Mouse (Mus musculus) midbrain, postnatal 0 days (tissue): Measurements from ENCODE around the gene Galnt2. TPM values are rescaled to one million over a fixed set of nuclear protein-coding genes. Genes with fewer than 3 reads are reported as not detected.

Source experiments
- ATAC-seq: fragments of 200-750 bp; cut with Nextera tagmentation; 2 replicates; pipeline ENCODE4 v1.8.0; 2017; ENCODE audit warnings: moderate number of reproducible peaks, mild to moderate bottlenecking, moderate TSS enrichment, moderate library complexity; ENCODE audit not compliant: low FRiP score
- DNase-seq: peaks from one replicate; pipeline ENCODE4 v3.0.0-alpha.2; 2015; ENCODE audit warnings: low spot score
- H3K27ac ChIP-seq: fragments of 300-500 bp; sonication (generic); 2 replicates; pipeline ENCODE4 v1.5.1; 2014; ENCODE audit warnings: low read depth, mild to moderate bottlenecking, low read length, mixed read lengths
- H3K27me3 ChIP-seq: fragments of 300-500 bp; sonication (generic); 2 replicates; pipeline ENCODE4 v1.6.1; 2014; ENCODE audit warnings: low read length, control low read depth, mixed read lengths; ENCODE audit not compliant: insufficient read depth
- H3K36me3 ChIP-seq: fragments of 300-500 bp; sonication (generic); 2 replicates; pipeline ENCODE4 v1.6.1; 2014; ENCODE audit warnings: low read length, control low read depth, mixed read lengths; ENCODE audit not compliant: insufficient read depth
- H3K4me1 ChIP-seq: fragments of 300-500 bp; sonication (generic); 2 replicates; pipeline ENCODE4 v1.6.1; 2014; ENCODE audit warnings: mild to moderate bottlenecking, control low read depth, antibody characterized with exemption, low read length, mixed read lengths; ENCODE audit not compliant: insufficient read depth
- H3K4me2 ChIP-seq: fragments of 300-500 bp; sonication (generic); 2 replicates; pipeline ENCODE4 v1.6.1; 2014; ENCODE audit warnings: low read depth, mild to moderate bottlenecking, low read length, mixed read lengths; ENCODE audit not compliant: poor library complexity, severe bottlenecking
- H3K4me3 ChIP-seq: fragments of 300-500 bp; sonication (generic); 2 replicates; pipeline ENCODE4 v1.5.1; 2014; ENCODE audit warnings: low read depth, mild to moderate bottlenecking, low read length, moderate library complexity
- H3K9ac ChIP-seq: fragments of 300-500 bp; sonication (generic); replicated peaks from 2 replicates; pipeline ENCODE4 v1.6.1; 2014; ENCODE audit warnings: mild to moderate bottlenecking, low read length, moderate library complexity, mixed read lengths; ENCODE audit not compliant: poor library complexity, severe bottlenecking
- H3K9me3 ChIP-seq: fragments of 300-500 bp; sonication (generic); 2 replicates; pipeline ENCODE4 v1.6.1; 2016; ENCODE audit warnings: low read length, control low read depth
- CTCF ChIP-seq: IDR thresholded peaks from 2 replicates; pipeline ENCODE4 v1.5.1; 2016; ENCODE audit warnings: antibody characterized with exemption, mild to moderate bottlenecking
- WGBS: fragments of 180-500 bp; shearing (Covaris S2); extraction: QIAGEN DNeasy Blood & Tissue Kit; methylation state at CpG from one replicate; pipeline ENCODE4 v1.1.7; 2014; 5-methylcytosine and 5-hydroxymethylcytosine counted together
- polyA plus RNA-seq: library from polyadenylated mRNA; unstranded; fragments of >200 nt; fragmentation: Nextera tagmentation; extraction: Ambion mirVana; gene quantifications from 2 replicates; pipeline ENCODE4 v1.2.1, GENCODE M21; 2015
- total RNA-seq: library from RNA; depleted of rRNA; stranded (reverse); fragments of >200 nt; gene quantifications from 2 replicates; pipeline ENCODE4 v1.2.3, GENCODE M21; 2014

The Galnt2 gene
- total and polyA plus RNA-seq, 2 experiments from 2014 or later = 51.3 to 65.4 TPM

- Histone ChIP-seq H3K4me3 (no peak overlapping the region), H3K4me1 (peaks cover 4% of the 10 kb centered on the region; the same call in 1 of the 2 replicates), H3K9ac (no peak overlapping the region), H3K4me2 (no peak overlapping the region), H3K27me3 (no peaks in the 10 kb centered on the region), H3K9me3 (no peaks in the 10 kb centered on the region), H3K36me3 (no peaks in the 10 kb centered on the region; the same call in 1 of the 2 replicates), H3K27ac (no peak overlapping the region)
- 92% methylated on average over 12 of the region's 12 CpGs for WGBS
- ATAC-seq (no peak), DNase-seq (no peak)
- TF ChIP-seq CTCF = no peak
Observed at GRCm38 (mm10) chr8:124271518-124271917, 40.3 kb downstream of the Galnt2 start.

GRCm38 (mm10) chr8:124272792-124273191 is 41.6 kb downstream of the Galnt2 start:
- H3K27ac ChIP-seq = no peak overlapping the region
- no peaks in the 10 kb centered on the region for H3K9me3 ChIP-seq
- no peaks in the 10 kb centered on the region; the same call in 1 of the 2 replicates for H3K36me3 ChIP-seq
- H3K4me3 ChIP-seq = no peak overlapping the region
- H3K9ac ChIP-seq = no peak overlapping the region
- 61% methylated on average over 3 of the region's 3 CpGs for WGBS
- ATAC-seq = no peak
- DNase-seq = no peak
- H3K27me3 ChIP-seq = no peaks in the 10 kb centered on the region
- peaks cover 4% of the 10 kb centered on the region; the same call in 1 of the 2 replicates for H3K4me1 ChIP-seq
- no peak overlapping the region for H3K4me2 ChIP-seq
- no peak for TF ChIP-seq CTCF

- 64% methylated on average over 8 of the region's 8 CpGs for WGBS
- no peak overlapping the region for H3K27ac ChIP-seq
Observed at GRCm38 (mm10) chr8:124273606-124274218, 42.5 kb downstream of the Galnt2 start.

GRCm38 (mm10) chr8:124274441-124275120 is 43.4 kb downstream of the Galnt2 start:
- no peak overlapping the region for H3K4me3 ChIP-seq
- DNase-seq (no peak), ATAC-seq (no peak)
- no peaks in the 10 kb centered on the region for H3K27me3 ChIP-seq
- H3K9me3 ChIP-seq = no peaks in the 10 kb centered on the region
- WGBS = 54% methylated on average over 10 of the region's 10 CpGs
- no peaks in the 10 kb centered on the region; the same call in 1 of the 2 replicates for H3K36me3 ChIP-seq
- no peak overlapping the region; the same call in 1 of the 2 replicates for H3K9ac ChIP-seq
- no peak overlapping the region for H3K27ac ChIP-seq
- TF ChIP-seq CTCF = no peak
- peaks cover 4% of the 10 kb centered on the region for H3K4me1 ChIP-seq
- no peak overlapping the region for H3K4me2 ChIP-seq

More at GRCm38 (mm10) chr8:124273606-124274218, 42.5 kb downstream of the Galnt2 start:
- no peak for DNase-seq
- Histone ChIP-seq H3K4me1 (peaks cover 4% of the 10 kb centered on the region), H3K9me3 (no peaks in the 10 kb centered on the region), H3K9ac (no peak overlapping the region), H3K4me3 (no peak overlapping the region), H3K27me3 (no peaks in the 10 kb centered on the region), H3K4me2 (no peak overlapping the region), H3K36me3 (no peaks in the 10 kb centered on the region; the same call in 1 of the 2 replicates)
- no peak for ATAC-seq
- no peak for TF ChIP-seq CTCF

- Histone ChIP-seq H3K4me1 (peaks cover 4% of the 10 kb centered on the region), H3K36me3 (no peaks in the 10 kb centered on the region; the same call in 1 of the 2 replicates), H3K27me3 (no peaks in the 10 kb centered on the region), H3K4me3 (no peak overlapping the region), H3K4me2 (no peak overlapping the region), H3K27ac (no peak overlapping the region), H3K9ac (no peak overlapping the region), H3K9me3 (no peaks in the 10 kb centered on the region)
- WGBS = 82% methylated on average over 10 of the region's 10 CpGs
- no peak for ATAC-seq
- no peak for TF ChIP-seq CTCF
- DNase-seq = no peak
Observed at GRCm38 (mm10) chr8:124275377-124276071, 44.3 kb downstream of the Galnt2 start.
